Mouse (Mus musculus) heart, adult 11 months (tissue): Measurements from ENCODE around the gene Rab26.

Experiments used
- DNase-seq: peaks from one replicate; pipeline ENCODE4 v3.0.0; 2022

Rab26 gene

DNA sequence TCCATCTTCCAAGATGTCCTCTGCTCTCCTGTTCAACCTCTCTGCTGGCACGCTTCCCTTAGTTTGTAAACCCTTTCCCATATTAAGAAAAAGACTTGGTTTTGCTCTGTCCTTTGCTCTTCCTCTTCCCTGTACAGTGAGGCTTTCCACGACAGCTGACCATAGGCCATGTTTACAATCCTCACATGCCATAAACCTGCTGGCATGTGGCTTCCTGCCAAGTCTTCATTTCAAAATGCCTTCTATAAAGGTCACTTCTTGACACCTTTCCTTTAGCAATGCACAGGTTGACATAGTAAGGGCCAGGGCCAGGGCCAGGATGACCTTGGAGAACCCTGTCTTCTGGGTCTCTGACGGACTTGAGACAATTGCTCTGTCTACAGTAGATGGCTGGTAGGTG lies 12.2 kb upstream of the Rab26 start:
- DNase-seq: no peak

DNA sequence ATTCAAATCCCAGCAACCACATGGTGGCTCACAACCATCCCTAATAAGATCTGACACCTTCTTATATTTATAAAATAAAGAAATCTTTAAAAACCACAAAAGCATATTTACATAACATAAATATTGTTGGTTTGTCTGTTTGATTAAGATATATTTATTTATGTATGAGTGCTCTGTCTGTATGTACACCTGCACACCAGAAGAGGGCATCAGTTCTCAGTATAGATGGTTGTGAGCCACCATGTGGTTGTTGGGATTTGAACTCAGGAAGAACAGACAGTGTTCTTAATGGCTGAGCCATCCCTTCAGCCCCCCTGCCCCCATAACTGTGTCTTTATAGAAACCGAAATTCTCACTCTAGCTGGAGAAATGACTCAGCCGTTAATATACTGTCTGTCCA lies 11.2 kb upstream of the Rab26 start:
- no peak for DNase-seq

DNA sequence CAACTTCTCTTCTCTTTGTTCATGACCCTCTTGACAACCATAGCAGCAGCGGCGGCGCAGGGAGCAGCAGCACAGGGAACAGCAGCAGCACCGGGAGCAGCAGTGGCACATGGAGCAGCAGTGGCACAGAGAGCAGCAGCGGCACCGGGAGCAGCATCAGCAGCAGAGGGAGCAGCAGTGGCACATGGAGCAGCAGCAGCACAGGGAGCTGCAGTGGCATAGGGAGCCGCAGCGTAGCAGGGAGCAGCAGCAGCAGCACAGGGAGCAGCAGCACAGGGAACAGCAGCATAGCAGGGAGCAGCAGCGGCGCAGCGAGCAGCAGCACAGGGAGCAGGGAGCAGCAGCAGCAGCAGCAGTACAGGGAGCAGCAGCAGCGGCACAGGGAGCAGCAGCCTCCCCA lies 10.6 kb upstream of the Rab26 start:
- DNase-seq: no peak

DNA sequence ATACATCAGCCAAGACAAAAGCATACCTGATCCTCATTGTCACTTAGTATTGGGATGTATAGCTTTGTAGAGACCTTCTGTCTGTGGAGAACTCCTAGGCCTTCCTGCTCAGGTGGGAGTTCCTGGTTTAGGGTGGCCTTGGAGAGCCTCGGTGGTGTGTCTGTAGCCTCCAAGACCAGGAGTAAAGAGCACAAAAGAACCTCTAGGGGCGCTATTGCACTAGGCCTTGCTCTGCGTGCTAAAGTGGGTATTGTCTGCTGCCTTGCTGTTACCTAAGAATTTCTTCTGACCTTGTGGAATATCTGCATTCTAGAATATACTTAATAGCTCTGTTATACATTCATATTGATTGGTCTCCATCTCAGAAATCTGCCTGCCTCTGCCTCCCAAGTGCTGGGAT lies 6.4 kb upstream of the Rab26 start:
- peak; percentile 94 for DNase-seq

DNA sequence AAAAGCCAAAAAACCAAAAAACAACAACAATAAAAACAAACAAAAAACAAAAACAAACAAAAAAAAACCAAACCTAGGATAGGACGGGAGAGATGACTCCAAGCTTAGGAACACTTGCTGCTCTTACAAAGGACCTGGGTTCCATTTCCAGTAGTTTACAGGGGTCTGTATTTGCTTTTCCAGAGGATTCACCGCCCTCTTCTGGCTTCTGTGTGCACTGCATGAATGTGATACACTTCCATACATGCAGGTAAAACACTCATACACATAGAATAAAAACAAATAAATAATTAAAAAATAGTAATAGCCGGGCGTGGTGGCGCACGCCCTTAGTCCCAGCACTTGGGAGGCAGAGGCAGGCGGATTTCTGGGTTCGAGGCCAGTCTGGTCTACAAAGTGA lies 4.9 kb upstream of the Rab26 start:
- DNase-seq: no peak

DNA sequence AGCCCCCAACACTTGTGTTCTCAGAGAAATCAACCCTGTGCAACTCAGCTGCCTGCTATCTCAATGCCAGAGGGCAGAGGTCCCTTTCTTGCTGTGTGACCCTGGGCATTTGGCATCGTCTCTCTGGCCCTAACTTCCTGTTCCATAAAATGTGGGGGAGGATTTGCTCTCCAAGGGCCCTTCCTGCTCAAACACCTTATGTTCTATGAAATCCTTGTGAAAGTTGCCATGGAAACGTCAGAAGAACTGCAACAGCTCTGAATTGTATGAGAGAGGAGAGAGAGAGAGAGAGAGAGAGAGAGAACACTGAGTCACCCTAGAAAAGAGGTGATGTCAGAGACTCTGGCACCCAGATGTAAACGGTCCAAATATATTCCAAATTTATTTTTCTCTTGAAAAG lies 3.5 kb upstream of the Rab26 start:
- no peak for DNase-seq

DNA sequence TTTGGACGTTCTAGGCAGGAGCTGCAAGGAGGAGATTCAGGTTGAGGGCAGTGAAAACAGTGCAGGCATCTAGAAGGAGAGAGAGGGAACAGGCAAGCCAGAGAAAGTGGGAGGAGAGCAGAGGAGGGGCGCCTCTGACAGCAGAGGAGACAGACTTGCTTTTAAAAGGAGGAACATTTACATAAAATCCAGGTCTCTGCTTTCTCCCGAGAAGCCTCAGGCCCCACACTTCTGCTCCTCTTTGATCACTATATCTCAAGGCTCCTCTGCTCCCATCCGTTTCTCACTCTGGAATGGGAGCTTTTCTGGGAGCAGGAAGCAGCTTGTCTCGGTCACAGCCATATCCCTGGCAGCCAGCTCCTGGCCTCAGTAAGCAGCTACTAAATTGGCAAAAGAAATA lies 1.3 kb upstream of the Rab26 start:
- no peak for DNase-seq

DNA sequence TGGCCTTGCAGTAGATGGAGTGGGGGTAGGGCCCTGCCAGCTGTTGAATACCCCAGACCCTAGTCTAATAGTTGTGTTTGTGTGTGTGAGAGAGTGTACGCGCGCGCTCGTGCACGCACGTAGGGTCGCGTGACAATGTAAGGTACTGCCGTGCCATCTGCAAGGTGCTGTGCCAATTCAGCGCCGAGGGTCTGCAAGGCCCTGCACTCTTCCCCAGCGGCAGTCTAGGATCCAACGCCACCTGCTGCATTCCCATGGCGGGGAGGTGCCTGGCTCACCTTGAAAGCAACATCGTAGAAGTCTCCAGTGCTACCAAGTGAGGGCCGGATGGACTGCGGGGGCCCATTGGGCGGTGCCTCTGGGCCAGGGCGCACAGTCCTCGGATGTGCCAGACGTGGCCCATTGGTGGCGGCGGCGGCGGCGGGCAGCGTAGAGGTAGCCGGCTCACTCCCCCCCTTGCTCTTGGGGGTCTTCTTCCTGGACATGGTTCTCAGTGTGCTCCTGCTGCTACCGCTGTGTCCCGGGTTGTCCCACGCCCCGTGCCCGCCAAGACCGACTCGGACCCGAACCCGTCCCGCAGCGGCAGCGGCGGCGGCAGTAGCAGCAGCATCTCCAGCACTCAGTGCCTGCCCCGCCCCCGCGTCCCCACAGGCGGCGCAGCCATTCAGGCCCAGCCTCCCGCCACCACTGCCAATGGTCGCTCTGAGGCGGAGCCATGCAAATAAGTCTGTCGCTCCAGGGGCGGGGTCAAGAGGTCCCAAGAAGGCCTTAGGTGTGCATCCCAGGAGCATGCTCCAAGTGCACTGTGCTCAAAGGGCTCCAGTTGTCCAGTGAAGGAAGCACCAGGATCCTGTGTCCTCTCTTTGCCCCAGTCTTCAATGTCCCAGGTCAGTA lies 664 bp downstream of the Rab26 start:
- peak; percentile 98 for DNase-seq

DNA sequence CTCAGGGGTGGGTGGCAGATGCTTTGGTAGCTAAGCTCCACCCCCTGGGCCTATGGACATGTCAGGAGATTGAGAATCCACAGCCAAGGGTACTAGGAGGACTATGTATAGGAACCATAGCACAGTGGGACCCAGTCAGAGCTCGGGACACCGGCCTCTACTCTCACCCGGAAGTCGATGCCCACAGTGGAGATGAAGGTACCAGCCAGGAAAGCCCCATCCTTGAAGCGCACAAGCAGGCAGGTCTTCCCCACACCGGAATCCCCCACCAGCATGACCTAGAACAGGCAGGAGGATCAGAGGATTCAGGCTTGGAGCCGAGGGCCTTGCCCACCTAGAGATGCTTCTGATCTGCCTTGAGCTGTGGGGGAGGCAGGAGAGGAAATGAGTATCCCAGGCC lies 2.0 kb downstream of the Rab26 start:
- DNase-seq: no peak

DNA sequence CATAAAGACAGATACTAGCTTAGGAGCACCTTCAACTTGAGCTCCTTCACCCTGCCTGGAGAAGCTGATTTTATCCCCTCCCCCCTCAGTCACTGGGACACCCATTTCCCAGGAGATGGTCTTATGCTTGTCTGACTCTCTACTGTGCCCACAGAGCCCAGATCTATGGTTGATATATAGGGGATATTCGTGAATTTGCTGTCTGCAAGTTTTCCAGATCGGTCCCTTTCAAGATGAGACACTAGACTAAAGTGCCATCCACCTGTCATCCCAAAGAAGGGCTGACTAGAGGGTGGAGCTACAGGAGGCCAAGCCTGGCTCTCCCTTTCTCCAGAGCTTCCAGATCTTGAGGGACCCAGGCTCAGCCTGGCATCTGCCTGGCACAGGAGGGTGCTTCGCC lies 2.9 kb downstream of the Rab26 start:
- no peak for DNase-seq

DNA sequence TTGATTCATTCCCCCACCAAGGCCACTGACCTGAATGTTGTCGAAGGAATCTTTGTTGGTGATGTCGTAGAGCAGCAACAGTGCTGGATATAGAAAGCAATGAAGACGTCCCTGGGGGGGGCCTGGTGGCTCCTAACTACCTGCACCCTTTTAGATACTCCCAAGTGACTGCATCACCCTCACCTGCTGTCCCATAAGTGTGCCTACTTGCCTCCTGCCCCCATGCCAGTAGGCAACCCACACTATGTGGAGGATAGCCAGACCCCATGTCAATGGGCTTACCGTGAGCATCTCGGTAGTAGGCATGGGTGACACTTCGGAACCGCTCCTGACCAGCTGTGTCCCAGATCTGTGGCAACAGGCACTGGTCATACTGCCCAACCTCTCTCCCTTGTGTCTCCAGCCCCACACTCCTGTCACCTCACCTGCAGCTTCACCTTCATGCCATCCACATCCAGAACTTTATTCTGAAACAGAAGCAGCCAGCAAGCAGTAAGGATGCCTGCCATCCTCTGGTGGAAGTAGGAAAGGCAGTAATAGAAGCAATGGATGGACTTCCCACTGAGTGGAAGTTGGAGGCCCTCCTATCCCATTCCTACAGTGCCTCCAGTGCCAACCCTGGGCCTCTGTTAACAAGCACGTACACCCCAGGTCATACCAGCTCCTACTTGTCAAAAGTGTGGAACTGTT lies 3.5 kb downstream of the Rab26 start:
- peak; percentile 93 for DNase-seq

DNA sequence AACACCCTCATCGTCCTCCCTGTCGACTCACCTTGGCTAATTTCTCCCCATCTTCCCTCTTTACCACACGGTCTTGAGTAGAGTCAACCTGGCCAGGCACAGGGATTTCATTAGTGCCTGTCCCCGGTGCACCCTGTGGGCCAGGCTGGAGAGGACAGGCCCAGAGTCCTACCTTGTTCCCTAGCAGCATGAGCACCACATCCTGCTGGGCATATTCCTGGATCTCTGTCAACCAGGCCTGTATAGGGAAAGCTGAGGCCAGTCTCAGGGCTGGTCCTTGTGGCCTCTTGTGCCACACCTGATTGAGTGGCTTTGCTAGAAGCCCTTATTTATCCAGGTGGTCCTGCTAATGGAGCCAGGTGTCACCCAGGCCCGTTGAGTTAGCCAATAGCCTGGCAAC lies 4.1 kb downstream of the Rab26 start:
- DNase-seq: no peak

DNA sequence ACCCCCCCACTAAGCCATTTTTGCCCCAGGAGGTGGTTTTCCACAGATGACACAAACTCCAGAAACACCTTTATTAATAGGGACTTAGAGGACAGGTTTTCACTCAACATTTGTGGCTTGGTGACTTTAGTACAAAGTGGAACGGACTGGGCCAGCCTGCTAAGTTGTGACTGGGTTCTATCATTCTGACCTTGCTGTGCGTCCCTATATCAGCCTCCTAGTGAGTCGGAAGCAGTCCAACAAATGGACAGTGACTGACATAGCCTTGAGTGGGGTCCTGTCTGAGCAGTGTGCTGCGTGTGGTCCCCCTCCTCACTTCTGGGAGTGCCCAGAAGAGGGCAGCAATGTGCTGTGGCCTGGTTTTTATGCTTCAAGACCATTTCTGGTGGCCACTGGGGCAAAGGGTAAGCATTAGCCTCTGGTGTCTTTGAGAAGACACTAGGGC lies 5.0 kb downstream of the Rab26 start:
- DNase-seq: no peak

DNA sequence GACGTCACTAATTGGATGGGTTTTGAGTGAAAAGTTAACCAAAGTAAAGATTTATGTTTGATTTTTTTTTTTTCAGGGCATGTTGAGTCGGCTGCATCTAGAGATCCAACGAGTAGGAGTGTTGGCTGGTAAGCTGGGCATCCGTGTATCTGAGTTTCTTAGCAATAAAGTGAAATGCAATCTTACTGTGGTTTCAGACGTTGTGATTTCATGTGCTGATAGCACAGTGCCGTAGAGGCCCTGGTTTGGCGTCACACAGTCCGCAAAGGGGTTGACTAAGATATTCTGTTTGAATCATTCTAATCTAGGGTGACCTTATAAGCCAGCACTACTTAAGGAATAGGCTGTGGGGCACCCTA lies 5.5 kb downstream of the Rab26 start:
- DNase-seq: no peak

DNA sequence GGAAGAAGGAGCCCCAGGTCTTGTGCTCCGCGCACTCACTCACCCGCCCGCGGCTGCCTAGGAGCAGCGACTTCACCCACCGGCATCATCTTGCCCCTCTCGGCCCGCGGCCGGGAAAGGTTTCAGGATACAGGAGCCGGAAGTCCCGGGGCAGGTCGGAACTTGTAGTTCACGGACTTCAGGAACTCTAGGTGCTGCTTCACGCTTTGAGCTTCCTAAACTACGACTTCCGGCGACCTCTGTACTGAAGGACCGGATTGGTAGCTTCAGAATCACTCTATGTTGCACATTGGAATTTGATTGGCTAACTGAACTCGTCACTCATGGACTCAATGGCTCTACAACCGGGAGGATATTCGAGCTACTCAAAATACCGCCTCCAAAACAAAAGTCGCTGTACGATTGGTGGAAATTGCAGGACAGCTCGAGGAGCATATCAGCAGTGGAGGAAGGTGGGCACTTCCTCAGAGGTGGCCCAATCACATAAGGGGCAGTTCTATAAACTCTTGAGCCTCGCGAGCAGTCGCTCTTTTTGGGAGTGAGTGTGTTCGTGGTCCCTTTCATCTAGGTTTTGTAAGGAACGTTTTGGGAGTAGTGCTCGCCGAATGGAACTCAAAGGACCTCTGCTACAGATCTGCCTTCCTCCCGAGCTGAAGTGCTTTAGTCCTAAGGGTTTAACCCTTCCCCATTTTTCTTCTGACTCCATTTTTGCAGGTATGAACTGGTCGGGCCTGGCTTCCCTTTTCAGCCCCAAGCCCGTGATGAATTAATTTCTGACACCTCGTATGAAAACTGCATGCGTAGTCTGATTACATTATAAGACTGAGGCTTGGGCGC lies 6.1 kb downstream of the Rab26 start, which contains the start of gene Traf7:
Traf7 (minus strand) TSS at position 216 of the 837 bp plus-strand sequence.
- DNase-seq: peak; percentile 100

DNA sequence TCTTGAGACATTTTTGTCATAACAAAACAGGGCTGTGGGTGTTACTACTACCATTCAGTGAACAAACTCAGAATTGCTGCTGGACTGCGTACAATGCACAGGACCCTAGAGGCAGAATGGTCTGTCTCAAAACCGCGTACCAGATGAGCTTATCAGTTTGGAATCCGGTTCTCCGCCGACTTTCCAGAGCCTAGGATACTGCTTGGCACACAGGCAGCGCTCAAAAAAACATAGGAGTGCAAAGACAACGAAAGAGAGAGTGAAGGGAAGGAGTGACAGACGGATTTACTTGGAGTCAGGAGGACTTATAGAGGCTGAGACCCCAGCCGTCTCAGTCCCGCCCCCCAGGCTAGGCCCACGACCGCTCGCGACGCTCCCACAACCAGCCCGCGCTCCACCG lies 6.7 kb downstream of the Rab26 start:
- DNase-seq: no peak

DNA sequence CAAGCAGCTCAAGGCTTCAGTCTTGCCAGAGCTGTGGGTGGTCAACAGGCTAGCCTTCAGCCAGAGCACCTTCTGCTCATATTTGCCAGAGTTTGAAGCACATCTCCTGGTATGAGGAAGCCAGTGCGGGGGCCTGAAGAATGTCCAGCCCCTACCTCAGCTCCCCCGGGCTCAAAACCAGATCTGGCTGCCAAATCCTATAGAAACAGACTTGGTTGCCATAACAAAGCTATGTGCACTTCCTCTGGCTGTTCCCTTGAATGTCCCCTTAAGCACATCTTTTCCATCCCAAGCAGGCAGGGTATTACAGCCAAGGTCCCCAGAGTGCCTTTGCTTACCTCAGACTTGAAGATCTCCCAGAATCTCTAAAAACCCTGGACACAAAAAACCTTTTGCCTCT lies 9.3 kb downstream of the Rab26 start:
- DNase-seq: no peak

DNA sequence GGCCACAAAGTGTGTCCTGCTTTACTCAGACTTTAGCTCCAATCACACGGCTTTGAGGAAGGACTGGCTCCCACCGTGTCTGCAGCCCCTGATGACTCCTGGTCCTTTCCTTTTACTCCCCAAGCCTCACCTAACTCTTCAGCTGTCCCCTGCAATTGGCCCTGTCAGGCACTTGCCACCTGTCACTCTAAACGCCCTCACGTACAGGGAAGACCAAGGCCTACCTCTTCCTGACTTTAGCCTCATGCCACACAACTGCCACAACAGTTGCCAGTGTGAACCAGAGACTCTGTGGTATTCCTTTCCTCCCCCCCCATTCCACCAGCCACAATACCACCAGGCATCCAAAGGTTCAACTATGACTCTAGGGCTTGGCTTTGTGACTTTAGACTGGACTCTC lies 13.6 kb downstream of the Rab26 start:
- no peak for DNase-seq

DNA sequence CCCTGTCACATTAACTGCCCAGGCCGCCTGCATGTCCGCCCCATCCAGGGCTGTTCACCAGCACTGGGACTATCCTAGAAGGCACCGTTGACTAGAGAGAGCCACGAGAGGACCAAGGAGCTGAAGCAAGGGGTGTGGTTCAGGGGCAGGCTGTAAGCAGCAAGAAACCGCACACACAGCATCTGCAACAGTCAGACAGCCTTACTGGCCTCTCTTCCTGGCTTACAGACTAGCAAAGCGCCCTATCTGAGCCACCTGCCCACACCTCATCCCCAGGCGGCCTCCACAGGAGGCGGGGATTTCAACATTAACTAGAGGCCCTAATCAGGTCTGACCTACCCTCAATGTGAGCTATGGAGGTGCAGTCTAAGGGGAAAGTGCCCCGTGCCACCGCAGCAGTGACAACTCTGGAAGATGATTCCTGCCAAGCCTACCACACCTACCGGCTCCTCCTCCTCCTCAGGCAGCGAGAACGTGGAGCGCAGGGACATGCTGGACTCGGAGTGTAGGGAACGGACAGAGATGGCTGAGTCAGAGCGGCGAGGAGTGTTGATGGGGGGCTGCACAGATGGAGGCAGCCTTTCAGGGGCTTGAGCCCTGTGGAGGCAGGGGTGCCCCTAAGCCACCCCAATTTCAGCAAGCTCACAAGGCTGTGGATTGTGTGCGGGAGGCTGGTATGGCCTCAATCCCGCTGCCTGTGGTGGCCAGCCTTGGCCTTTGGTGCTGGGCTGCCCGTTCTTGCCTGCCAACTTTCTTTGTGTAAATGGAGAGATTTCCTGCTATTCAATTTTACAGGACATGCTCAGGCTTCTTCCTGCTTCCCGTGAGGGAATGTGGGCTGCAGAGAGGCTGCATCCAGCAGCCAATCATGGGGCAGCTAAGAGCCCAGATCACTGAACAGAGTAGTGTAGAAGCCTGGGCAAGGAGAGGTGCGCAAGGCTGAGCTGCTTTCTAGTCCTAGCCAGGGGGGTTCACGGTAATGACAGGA lies 19.4 kb downstream of the Rab26 start:
- DNase-seq: peak; percentile 96

DNA sequence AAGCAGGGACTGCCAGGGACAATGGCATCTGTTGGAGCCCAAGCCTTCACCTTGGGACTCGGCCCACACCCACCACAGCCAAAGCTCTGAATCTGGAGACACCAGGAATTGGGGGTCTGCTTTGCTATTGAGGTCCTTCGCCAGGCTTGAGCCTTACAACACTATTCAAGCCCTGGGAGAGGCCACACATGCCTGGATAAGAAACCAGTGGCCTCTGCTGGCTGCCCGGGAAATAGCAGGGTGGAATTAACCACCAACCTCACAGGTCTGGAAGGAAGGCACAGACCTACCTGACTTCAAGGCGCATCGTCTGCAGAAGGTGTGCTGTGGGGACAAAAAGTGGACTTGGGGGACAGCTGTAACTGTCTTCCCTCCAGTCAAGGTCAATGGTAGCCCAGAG lies 20.4 kb downstream of the Rab26 start:
- DNase-seq: peak; percentile 94

DNA sequence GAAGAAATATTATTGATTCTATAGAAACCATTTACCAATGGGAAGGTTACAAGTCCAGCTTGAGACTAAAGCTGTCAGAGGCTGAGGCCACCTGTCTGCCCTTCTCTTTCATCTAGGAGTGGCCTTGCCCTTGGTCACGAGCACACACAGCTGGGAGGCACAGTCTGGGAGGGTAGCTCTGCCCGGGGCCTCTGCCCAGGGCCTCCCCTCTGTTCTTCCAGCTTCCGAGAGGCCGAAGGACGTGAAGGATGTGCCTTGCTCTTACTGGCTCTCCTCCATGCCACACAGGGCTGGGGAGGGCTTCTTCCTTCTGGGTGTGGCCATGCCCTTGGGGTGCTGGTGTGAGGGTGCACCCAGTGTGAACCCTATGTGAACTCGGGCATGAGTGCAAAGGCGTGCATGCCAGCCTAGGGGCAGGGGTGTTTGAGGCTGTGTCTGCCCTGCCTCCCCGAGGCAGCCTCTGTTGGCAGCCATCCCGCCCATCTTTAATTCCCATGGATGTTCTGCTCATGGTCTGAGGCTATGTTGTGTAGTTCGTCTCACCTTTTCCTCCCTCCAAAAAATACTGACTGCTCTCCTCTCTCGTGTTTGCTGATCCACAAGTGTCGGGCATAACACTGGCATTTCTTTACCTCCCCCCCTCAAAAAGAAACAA lies 26.1 kb downstream of the Rab26 start:
- DNase-seq: no peak
